Mouse (Mus musculus): ENCODE data around the gene Ccs.
"Not testable (repeated sequence)": the region's sequence is repeated elsewhere in the genome, so short reads cannot be mapped to it uniquely, and the experiment has no call there.

Gene Ccs

GRCm38 (mm10) chr19:4838526-4839140 is 499 bp downstream of the Ccs start:
- in situ Hi-C loops (cut with MboI; ENCODE audit: unreplicated experiment in 2 of 2) = no loop called here

GRCm38 (mm10) chr19:4837049-4837448 is 2.1 kb downstream of the Ccs start:
- in situ Hi-C loops (cut with MboI; ENCODE audit: unreplicated experiment in 2 of 2) = no loop called here

DNA sequence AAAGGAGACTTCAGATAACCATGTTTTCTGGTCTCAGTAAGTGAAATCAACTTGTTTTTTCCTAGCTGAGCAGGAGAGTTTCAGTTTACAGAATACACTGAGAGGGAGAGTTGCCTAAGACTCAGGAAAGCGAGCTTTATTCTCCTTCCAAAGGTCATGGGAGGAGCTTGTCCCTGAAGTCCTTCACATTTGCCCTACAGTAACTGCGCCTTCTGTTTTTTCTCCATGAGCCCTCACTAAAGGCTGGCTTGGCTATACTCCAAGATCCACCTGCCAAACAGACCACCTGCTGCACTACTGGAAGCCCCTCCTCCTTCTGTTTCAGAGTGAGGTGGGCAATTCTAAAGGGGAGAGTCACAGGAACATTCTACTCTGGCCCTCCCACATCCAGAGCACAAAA is 3.0 kb downstream of the Ccs start:
- in situ Hi-C loops (cut with MboI; ENCODE audit: unreplicated experiment in 2 of 2) = no loop called here

GRCm38 (mm10) chr19:4833977-4834376 is 5.2 kb downstream of the Ccs start:
- in situ Hi-C loops (cut with MboI; ENCODE audit: unreplicated experiment in 2 of 2) = no loop called here

GRCm38 (mm10) chr19:4829156-4829555 is 10.0 kb downstream of the Ccs start:
- in situ Hi-C loops (cut with MboI; ENCODE audit: unreplicated experiment in 2 of 2) = no loop called here

GRCm38 (mm10) chr19:4828444-4829114 is 10.6 kb downstream of the Ccs start:
- in situ Hi-C loops (cut with MboI; ENCODE audit: unreplicated experiment in 2 of 2) = no loop called here

- in situ Hi-C loops (cut with MboI; ENCODE audit: unreplicated experiment in 2 of 2) = no loop called here
Measured at GRCm38 (mm10) chr19:4820678-4821303, 18.3 kb downstream of the Ccs start.

GRCm38 (mm10) chr19:4817182-4817835 is 21.8 kb downstream of the Ccs start:
- in situ Hi-C loops (cut with MboI; ENCODE audit: unreplicated experiment in 2 of 2) = no loop called here

DNA sequence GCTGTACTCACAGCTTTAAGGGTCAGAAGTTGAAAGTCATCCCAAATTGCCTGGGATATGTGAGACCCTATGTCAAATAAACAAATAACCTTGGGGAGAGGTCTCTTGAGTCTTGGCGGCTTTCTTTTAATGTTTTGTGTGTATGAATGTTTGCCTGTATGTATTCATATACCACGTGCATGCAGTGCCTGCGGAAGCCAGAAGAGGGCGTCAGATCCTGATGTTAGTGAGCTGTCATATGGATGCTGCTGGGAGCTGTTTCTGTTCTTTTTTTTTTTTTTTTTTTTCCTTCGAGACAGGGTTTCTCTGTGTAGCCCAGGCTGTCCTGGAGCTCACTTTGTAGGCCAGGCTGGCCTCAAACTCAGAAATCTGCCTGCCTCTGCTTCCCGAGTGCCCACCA is 26.1 kb downstream of the Ccs start:
- in situ Hi-C loops (cut with MboI; ENCODE audit: unreplicated experiment in 2 of 2) = no loop called here

DNA sequence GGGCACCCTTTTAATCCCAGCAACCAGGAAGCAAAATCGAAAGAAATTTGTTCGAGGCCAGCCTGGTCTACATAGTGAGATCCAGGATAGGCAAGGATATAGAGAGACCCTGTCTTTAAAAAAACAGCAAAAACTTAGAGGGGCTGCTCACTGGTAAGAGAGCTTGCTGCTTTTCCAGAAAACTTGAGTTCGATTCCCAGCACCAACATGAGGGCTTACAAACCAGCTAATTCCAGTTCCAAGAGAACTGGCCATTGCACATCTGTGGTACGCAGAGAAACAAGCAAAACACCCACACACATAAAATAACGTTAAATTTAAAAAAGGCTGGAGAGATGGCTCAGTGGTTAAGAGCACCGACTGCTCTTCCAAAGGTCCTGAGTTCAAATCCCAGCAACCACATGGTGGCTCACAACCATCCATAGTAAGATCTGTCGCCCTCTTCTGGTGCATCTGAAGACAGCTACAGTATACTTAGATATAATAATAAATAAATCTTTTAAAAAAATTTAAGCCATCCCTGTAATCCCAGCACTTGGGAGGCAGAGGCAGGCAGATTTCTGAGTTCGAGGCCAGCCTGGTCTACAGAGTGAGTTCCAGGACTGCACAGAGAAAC is 26.7 kb downstream of the Ccs start:
- in situ Hi-C loops (cut with MboI; ENCODE audit: unreplicated experiment in 2 of 2) = not testable (repeated sequence)

- in situ Hi-C loops (cut with MboI; ENCODE audit: unreplicated experiment in 2 of 2) = no loop called here
Measured at GRCm38 (mm10) chr19:4811909-4812242, 27.3 kb downstream of the Ccs start.

- in situ Hi-C loops (cut with MboI; ENCODE audit: unreplicated experiment in 2 of 2) = no loop called here
Measured at GRCm38 (mm10) chr19:4811063-4811908, 27.8 kb downstream of the Ccs start, which contains the start of the genes Gm21992 and Rbm14. Gene Gm21992, minus strand, starts transcription at chr19:4811612. Gene Rbm14, minus strand, starts transcription at chr19:4811634.

GRCm38 (mm10) chr19:4810746-4811062 is 28.4 kb downstream of the Ccs start:
- in situ Hi-C loops (cut with MboI; ENCODE audit: unreplicated experiment in 2 of 2) = no loop called here

DNA sequence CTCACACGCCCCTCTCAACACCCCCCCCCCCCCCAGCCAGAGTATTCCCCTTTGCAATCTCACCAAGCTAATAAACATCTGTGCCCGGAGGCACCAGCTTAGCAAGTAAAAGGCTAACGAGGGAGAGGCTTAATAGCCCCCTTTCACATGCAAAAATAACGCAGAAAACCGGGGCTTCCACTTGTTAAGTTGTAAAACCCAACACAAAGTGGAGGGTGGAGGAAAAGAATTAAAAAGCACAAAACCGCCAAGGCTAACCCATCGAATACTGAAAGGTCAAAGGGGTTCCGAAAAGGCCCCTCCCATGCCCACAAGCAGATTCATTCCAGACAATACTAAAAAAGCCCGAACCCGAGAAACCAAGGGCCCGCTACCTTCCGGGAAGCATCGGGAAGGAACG is 28.8 kb downstream of the Ccs start:
- in situ Hi-C loops (cut with MboI; ENCODE audit: unreplicated experiment in 2 of 2) = no loop called here

- in situ Hi-C loops (cut with MboI; ENCODE audit: unreplicated experiment in 2 of 2) = no loop called here
Measured at GRCm38 (mm10) chr19:4803283-4803682, 35.8 kb downstream of the Ccs start.

DNA sequence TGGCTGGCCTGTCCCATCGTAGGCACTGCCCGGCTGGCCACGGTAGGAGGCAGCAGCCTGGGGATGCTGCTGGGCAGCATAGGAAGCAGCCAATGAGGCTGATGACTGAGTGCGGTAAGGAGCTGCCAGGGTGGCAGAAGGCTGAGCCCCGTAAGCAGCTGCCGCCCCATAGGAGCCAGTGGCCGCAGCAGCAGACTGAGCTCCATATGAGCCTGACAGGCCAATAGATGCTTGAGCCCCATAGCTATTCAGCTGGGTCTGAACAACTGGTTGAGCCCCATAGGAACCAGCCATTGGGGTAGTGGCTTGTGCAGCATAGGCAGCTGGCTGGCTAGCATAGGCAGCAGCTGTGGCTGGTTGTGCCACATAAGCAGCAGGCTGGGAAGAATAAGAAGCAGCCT is 36.4 kb downstream of the Ccs start:
- in situ Hi-C loops (cut with MboI; ENCODE audit: unreplicated experiment in 2 of 2) = no loop called here

- in situ Hi-C loops (cut with MboI; ENCODE audit: unreplicated experiment in 2 of 2) = no loop called here
Measured at GRCm38 (mm10) chr19:4799083-4799482, 40.0 kb downstream of the Ccs start.

- in situ Hi-C loops (cut with MboI; ENCODE audit: unreplicated experiment in 2 of 2) = no loop called here
Measured at GRCm38 (mm10) chr19:4797846-4798245, 41.3 kb downstream of the Ccs start.

DNA sequence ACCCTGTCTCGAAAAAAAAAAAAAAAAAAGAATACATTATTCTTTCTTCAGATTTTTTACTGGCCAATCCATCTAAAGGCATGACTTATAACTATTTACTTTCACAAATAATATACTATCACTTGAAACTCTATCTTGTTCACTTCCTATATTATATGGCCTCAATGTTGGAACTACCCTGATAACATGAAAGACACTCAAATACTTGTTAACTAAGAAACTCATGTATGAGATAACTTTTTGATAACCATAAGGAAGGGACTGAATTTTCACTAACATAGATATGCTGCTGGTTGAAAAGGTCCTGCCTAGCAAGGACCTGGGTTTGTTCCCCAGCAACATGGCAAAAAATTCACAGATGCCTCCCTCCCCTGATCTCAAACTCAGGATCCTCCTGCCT is 43.2 kb downstream of the Ccs start:
- in situ Hi-C loops (cut with MboI; ENCODE audit: unreplicated experiment in 2 of 2) = no loop called here

DNA sequence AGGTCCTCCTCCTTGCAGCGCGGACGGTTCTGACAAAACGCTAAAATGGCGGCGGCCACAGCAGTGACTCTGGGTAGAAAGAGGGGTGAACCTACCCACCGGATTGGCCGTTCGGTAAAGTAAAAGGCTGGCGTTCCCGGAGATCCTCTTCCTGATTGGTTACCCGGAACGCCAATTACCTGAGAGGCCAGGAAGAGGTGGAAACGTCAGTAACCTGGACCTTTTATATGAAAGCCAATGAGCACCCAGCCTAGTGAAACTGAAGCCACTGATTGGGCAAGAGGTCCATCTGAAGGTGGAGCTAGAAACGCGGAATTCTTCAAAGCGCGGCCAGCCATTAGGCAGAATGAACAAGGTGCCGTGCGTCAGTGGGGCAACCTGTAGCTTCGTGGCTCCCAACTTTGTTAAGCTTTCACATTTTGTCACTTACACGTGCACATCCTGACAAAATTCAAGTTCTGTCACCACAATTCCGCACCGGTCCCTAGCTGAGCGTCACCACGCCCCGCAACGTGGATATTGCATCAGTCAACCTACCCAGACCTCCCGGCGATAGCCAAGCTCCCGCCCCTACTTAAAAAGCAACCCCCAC is 45.2 kb downstream of the Ccs start, which contains the start of gene Rbm4:
Gene Rbm4, minus strand, starts transcription at position 71 of the 592 bp plus-strand sequence.
- in situ Hi-C loops (cut with MboI; ENCODE audit: unreplicated experiment in 2 of 2) = no loop called here
